Mouse (Mus musculus): ENCODE results near the gene Dap. TPM values are rescaled to one million over a fixed set of nuclear protein-coding genes. Genes with fewer than 3 reads are reported as not detected.
A peak's percentile ranks its signal among the peaks of the same experiment; 100 is the strongest.

Gene Dap
- polyA plus RNA-seq, 1 experiment from 2014 or later = 148 TPM

DNA sequence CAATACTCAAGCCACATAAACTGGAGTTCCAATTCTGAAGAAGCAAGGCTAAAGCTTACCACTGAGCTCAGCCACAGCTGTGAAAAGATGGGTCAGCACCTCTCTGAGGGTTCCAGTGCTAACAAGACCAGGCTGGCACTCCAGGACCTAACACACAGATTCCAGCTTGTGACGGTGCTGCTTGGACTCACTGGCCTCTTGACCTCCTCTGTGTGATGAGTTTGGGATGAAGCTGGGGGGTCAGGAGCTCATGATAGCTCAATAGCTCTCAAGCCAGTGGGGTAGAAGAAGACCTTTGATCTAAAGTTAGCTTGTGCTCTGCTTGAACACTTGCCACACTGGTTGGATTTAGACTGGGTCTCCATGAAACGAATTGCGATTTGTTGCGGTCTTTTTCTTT is 82.6 kb downstream of the Dap start:
- no peak for TF ChIP-seq CTCF (IDR thresholded peaks at IDR 0.05)
- no peak for TF ChIP-seq EP300 (IDR thresholded peaks at IDR 0.05)
- DNase-seq (ENCODE audit: low spot score) = no peak
- no peak overlapping the region for H3K9ac ChIP-seq (replicated peaks; ENCODE audit: low read depth)
- no peak overlapping the region for H3K27ac ChIP-seq (ENCODE audit: low read length)
- H3K9me3 ChIP-seq (ENCODE audit: low read length) = no peaks in the 10 kb centered on the region
- no peaks in the 10 kb centered on the region for H3K27me3 ChIP-seq (replicated peaks; ENCODE audit: insufficient read depth, low read length)
- H3K4me3 ChIP-seq (ENCODE audit: low read depth, low read length) = no peak overlapping the region
- H3K4me2 ChIP-seq (replicated peaks; ENCODE audit: low read depth, low read length) = no peak overlapping the region
- no peaks in the 10 kb centered on the region for H3K4me1 ChIP-seq (ENCODE audit: insufficient read depth, low read depth, low read length)
- no peaks in the 10 kb centered on the region for H3K36me3 ChIP-seq (ENCODE audit: insufficient read depth, low read length)
- no peak for ATAC-seq
- whole genome bisulfite sequencing = 83% methylated on average over 4 of the region's 4 CpGs

DNA sequence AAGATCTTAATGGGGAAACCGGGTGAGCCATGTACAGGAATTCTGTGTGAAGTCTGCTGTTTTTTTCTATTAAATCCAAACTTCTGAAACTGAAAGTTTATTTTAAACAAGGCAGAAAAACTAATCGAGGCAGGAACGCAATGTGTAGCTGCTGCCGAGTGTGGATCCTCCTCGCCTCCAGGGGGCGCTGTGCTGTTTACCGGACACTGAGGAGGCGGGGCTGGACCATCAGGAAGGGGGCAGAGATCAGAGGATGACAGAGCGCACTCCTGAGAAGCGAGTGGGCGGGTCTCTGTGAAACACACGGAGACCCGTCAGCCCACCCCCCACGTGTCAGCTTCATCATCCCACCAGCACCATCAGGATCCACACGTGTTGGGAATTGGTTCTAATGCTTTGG is 85.4 kb downstream of the Dap start:
- no peak overlapping the region for H3K4me3 ChIP-seq (ENCODE audit: low read depth, low read length)
- ATAC-seq = no peak
- H3K27me3 ChIP-seq (replicated peaks; ENCODE audit: insufficient read depth, low read length) = no peaks in the 10 kb centered on the region
- H3K36me3 ChIP-seq (ENCODE audit: insufficient read depth, low read length) = no peaks in the 10 kb centered on the region
- TF ChIP-seq CTCF (IDR thresholded peaks at IDR 0.05) (peak; percentile 58), EP300 (IDR thresholded peaks at IDR 0.05) (no peak)
- no peak overlapping the region for H3K9ac ChIP-seq (replicated peaks; ENCODE audit: low read depth)
- H3K4me2 ChIP-seq (replicated peaks; ENCODE audit: low read depth, low read length) = no peak overlapping the region
- 65% methylated on average over 15 of the region's 15 CpGs for WGBS
- no peaks in the 10 kb centered on the region for H3K4me1 ChIP-seq (ENCODE audit: insufficient read depth, low read depth, low read length)
- DNase-seq (ENCODE audit: low spot score) = no peak
- H3K9me3 ChIP-seq (ENCODE audit: low read length) = no peaks in the 10 kb centered on the region
- no peak overlapping the region for H3K27ac ChIP-seq (ENCODE audit: low read length)

DNA sequence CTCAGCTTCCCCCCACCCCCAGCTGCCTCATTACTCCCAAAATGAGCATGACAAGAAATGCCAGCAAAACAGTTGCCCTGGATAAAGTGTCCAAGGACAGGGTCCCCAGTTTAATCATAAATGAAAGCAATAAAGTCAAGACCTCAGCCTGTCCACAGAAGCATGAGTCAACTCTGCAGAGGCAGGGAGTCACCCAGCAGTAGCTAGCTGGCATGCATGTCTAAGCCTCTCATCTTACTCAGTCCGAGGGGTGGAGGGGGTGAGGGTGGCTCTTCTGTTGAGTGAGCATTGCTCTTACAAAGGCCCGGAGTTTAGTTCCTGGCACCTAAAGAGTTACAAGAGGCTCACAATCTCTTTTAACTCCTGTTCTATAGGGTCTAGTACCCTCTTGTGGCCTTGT is 87.9 kb downstream of the Dap start:
- TF ChIP-seq CTCF (IDR thresholded peaks at IDR 0.05) = no peak
- no peak for TF ChIP-seq EP300 (IDR thresholded peaks at IDR 0.05)
- H3K9me3 ChIP-seq (ENCODE audit: low read length) = no peaks in the 10 kb centered on the region
- DNase-seq (ENCODE audit: low spot score) (no peak), ATAC-seq (no peak)
- no peaks in the 10 kb centered on the region for H3K27me3 ChIP-seq (replicated peaks; ENCODE audit: insufficient read depth, low read length)
- H3K36me3 ChIP-seq (ENCODE audit: insufficient read depth, low read length) = no peaks in the 10 kb centered on the region
- no peaks in the 10 kb centered on the region for H3K4me1 ChIP-seq (ENCODE audit: insufficient read depth, low read depth, low read length)
- H3K4me2 ChIP-seq (replicated peaks; ENCODE audit: low read depth, low read length) = no peak overlapping the region
- no peak overlapping the region for H3K27ac ChIP-seq (ENCODE audit: low read length)
- 58% methylated on average over 2 of the region's 2 CpGs for WGBS
- H3K4me3 ChIP-seq (ENCODE audit: low read depth, low read length) = no peak overlapping the region
- H3K9ac ChIP-seq (replicated peaks; ENCODE audit: low read depth) = no peak overlapping the region

DNA sequence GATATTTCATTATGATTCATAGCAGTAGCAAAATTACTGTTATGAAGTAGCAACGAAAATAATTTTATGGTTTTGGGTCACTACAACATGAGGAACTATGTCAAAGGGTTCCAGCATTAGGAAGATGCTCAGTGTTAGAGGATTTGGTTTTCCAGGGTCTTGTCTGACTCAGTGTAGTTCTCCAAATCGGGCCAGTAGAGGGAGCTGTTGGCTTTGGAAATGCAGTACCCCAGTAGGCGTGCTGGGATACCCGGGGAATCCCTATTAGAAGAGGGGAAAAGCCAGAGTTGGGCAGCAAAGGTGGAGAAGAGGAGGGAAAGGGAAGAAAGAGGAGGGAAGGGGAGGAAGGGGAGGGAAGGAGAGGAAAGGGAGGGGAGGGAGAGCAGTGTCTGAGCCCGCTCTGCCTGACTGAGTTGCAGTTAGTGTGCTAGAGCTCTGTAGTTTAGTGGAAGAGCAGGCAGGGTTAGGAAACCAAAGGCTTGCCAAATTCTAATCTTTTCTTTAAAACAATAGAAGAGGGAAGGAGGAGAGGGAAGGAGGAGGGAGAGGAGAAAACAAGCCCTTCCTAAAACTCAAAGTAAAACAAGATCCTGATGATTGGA is 91.6 kb downstream of the Dap start:
- H3K4me2 ChIP-seq (replicated peaks; ENCODE audit: low read depth, low read length) = no peak overlapping the region
- no peaks in the 10 kb centered on the region for H3K36me3 ChIP-seq (ENCODE audit: insufficient read depth, low read length)
- DNase-seq (ENCODE audit: low spot score) (peak; percentile 85), ATAC-seq (peak; percentile 75)
- H3K27me3 ChIP-seq (replicated peaks; ENCODE audit: insufficient read depth, low read length) = no peaks in the 10 kb centered on the region
- H3K4me1 ChIP-seq (ENCODE audit: insufficient read depth, low read depth, low read length) = peaks cover 5% of the 10 kb centered on the region; the same call in 1 of the 2 replicates
- TF ChIP-seq CTCF (IDR thresholded peaks at IDR 0.05) = peak; percentile 87
- no peak for TF ChIP-seq EP300 (IDR thresholded peaks at IDR 0.05)
- 4% methylated on average over 5 of the region's 5 CpGs for WGBS
- H3K4me3 ChIP-seq (ENCODE audit: low read depth, low read length) = no peak overlapping the region
- no peaks in the 10 kb centered on the region for H3K9me3 ChIP-seq (ENCODE audit: low read length)
- no peak overlapping the region for H3K9ac ChIP-seq (replicated peaks; ENCODE audit: low read depth)
- H3K27ac ChIP-seq (ENCODE audit: low read length) = no peak overlapping the region

DNA sequence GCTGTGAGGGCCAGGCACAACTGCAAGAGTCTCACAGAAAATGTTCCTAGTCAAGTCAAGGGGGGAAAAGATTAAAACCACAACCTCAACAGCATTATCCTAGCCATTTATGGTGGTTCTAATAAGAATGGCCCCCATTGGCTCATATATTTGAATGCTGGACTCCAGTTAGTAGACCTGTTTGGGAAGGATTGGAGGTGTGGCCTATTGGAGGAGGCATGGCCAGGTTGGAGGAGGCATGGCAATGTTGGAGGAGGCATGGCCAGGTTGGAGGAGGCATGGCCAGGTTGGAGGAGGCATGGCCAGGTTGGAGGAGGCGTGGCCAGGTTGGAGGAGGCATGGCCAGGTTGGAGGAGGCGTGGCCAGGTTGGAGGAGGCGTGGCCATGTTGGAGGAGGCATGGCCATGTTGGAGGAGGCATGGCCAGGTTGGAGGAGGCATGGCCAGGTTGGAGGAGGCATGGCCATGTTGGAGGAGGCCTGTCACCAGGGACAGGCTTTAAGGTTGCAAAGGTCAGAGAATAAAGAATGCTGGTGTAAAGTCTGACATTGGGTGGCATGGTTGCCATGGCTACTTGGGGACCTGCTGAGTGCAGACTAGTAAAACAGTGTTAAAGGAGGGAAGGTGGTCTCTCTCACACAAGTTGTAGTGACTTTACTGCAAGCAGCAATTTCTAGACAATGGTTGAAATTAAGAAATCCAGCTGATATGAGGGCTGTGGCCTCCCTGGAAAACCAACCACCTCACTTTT is 93.1 kb downstream of the Dap start:
- Histone ChIP-seq H3K4me2 (replicated peaks; ENCODE audit: low read depth, low read length) (no peak overlapping the region), H3K27ac (ENCODE audit: low read length) (no peak overlapping the region), H3K9me3 (ENCODE audit: low read length) (no peaks in the 10 kb centered on the region), H3K4me1 (ENCODE audit: insufficient read depth, low read depth, low read length) (peaks cover 5% of the 10 kb centered on the region; the same call in 1 of the 2 replicates), H3K27me3 (replicated peaks; ENCODE audit: insufficient read depth, low read length) (no peaks in the 10 kb centered on the region), H3K36me3 (ENCODE audit: insufficient read depth, low read length) (no peaks in the 10 kb centered on the region), H3K9ac (replicated peaks; ENCODE audit: low read depth) (no peak overlapping the region), H3K4me3 (ENCODE audit: low read depth, low read length) (no peak overlapping the region)
- TF ChIP-seq EP300 (IDR thresholded peaks at IDR 0.05) (no peak), CTCF (IDR thresholded peaks at IDR 0.05) (no peak)
- WGBS = 75% methylated on average over 3 of the region's 3 CpGs
- ATAC-seq = no peak
- DNase-seq (ENCODE audit: low spot score) = no peak

DNA sequence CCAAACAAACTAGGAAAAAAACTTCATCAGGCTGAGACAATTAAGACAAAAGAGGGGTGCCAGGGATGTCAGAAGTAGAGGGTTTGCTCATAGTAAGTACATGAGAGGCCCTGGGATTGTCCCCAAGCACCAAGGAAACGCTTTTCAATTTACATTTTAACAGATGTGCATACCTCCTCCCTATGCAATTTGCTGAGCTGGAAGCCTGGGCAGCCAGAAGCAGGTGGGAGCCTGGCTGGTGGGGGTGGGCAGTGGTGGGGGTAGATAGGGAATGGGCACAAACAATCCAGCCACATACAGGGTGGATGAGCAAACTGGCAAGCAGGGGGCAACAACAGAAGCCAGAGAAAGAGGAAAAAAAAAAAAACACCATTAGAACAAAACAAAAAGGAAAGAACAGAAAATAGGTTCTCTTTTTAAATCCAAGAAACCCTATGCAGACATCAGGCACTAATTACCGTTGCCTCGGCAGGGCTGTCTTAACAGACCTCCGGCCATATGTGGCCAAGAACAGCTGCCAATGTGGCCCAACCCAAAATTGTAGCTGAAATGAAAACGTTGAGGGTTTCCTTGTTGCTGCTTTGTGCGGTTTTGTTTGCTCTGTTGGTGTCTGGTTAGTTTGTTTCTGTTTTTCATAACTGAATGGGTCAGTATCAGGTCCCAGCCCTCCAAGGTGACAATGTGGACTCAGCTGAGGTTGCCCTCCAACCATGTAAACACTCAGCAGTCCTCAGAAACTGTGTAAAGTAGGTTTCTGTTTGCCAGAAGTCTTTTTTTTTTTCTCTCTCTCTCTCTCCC is 94.2 kb downstream of the Dap start:
- peaks cover 5% of the 10 kb centered on the region; the same call in 1 of the 2 replicates for H3K4me1 ChIP-seq (ENCODE audit: insufficient read depth, low read depth, low read length)
- no peaks in the 10 kb centered on the region for H3K27me3 ChIP-seq (replicated peaks; ENCODE audit: insufficient read depth, low read length)
- H3K9ac ChIP-seq (replicated peaks; ENCODE audit: low read depth) = no peak overlapping the region
- ATAC-seq (peak; percentile 71), DNase-seq (ENCODE audit: low spot score) (peak; percentile 67)
- TF ChIP-seq CTCF (IDR thresholded peaks at IDR 0.05) (no peak), EP300 (IDR thresholded peaks at IDR 0.05) (no peak)
- no peaks in the 10 kb centered on the region for H3K9me3 ChIP-seq (ENCODE audit: low read length)
- 0 out of 2 replicates have a peak overlapping the region, but pooled peaks have one; percentile 10 for H3K27ac ChIP-seq (ENCODE audit: low read length)
- H3K4me3 ChIP-seq (ENCODE audit: low read depth, low read length) = no peak overlapping the region
- 35% methylated on average over 6 of the region's 6 CpGs for WGBS
- H3K36me3 ChIP-seq (ENCODE audit: insufficient read depth, low read length) = no peaks in the 10 kb centered on the region
- no peak overlapping the region for H3K4me2 ChIP-seq (replicated peaks; ENCODE audit: low read depth, low read length)

Data from lung, postnatal 0 days (tissue).